Mouse (Mus musculus) spleen, adult 2 months (tissue): ENCODE measurements around the gene H2-T22.

ENCODE experiments used
- CTCF ChIP-seq: fragments of 200-500 bp; IDR thresholded peaks from 2 replicates; pipeline ENCODE4 v1.5.1; 2011; ENCODE audit warnings: mild to moderate bottlenecking, inconsistent platforms; ENCODE audit not compliant: insufficient read depth, insufficient read length, insufficient replicate concordance; ENCODE audit errors: extremely low read depth
- POLR2A ChIP-seq: fragments of 200-500 bp; IDR thresholded peaks from 2 replicates; pipeline ENCODE4 v1.6.1; 2011; ENCODE audit warnings: low read depth, low read length, inconsistent platforms

DNA sequence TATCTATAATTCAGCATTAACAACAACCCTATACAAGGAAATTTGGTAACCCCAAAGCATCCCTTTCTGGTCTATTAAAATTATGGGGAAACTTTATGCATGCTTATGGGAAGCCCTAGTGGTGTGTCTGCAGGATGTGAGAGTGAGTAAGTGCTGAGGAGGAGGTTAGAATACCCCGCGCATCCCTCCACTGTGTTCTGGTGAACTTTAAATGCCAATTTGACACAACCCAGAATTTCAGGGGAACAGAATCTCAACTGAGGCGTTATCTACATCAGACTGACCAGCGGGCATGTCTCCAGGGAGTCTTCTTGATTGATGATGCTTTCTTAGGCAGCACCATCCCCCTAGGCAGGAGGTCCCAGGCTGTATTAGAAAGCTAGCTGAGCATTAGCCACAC lies 16.6 kb downstream of the H2-T22 start:
- TF ChIP-seq CTCF (no peak), POLR2A (no peak)
